Mouse (Mus musculus) brain, adult 2 months (tissue): ENCODE results near the gene Med23.

Experiments
- DNase-seq: peaks from one replicate; pipeline ENCODE4 v3.0.0; 2011; ENCODE audit warnings: low read depth, low spot score

The Med23 gene

GRCm38 (mm10) chr10:24869760-24870290, at the start of gene Med23:
Gene Med23, plus strand, starts transcription at chr10:24869986.
- peak; percentile 99 for DNase-seq

GRCm38 (mm10) chr10:24821990-24822676, 47.7 kb upstream of the Med23 start:
- no peak for DNase-seq

- DNase-seq: no peak
Measured at GRCm38 (mm10) chr10:24822842-24823241, 46.9 kb upstream of the Med23 start.

- DNase-seq: no peak
Measured at GRCm38 (mm10) chr10:24823265-24823664, 46.5 kb upstream of the Med23 start.

- no peak for DNase-seq
Measured at GRCm38 (mm10) chr10:24823697-24824535, 45.9 kb upstream of the Med23 start.

- no peak for DNase-seq
Measured at GRCm38 (mm10) chr10:24824621-24825020, 45.2 kb upstream of the Med23 start.

- no peak for DNase-seq
Measured at GRCm38 (mm10) chr10:24825456-24826081, 44.2 kb upstream of the Med23 start.

GRCm38 (mm10) chr10:24826130-24826529, 43.7 kb upstream of the Med23 start:
- DNase-seq: peak; percentile 16

- no peak for DNase-seq
Measured at GRCm38 (mm10) chr10:24828136-24828535, 41.6 kb upstream of the Med23 start.

- DNase-seq: no peak
Measured at GRCm38 (mm10) chr10:24830448-24830847, 39.3 kb upstream of the Med23 start.

- DNase-seq: no peak
Measured at GRCm38 (mm10) chr10:24831377-24832095, 38.2 kb upstream of the Med23 start.

GRCm38 (mm10) chr10:24832306-24832705, 37.5 kb upstream of the Med23 start:
- no peak for DNase-seq

- no peak for DNase-seq
Measured at GRCm38 (mm10) chr10:24834634-24835371, 35.0 kb upstream of the Med23 start.

GRCm38 (mm10) chr10:24835702-24836342, 34.0 kb upstream of the Med23 start:
- peak; percentile 21 for DNase-seq

GRCm38 (mm10) chr10:24836366-24837038, 33.3 kb upstream of the Med23 start:
- DNase-seq: no peak

- DNase-seq: no peak
Measured at GRCm38 (mm10) chr10:24840795-24841194, 29.0 kb upstream of the Med23 start.

GRCm38 (mm10) chr10:24841998-24842397, 27.8 kb upstream of the Med23 start:
- DNase-seq: no peak

- DNase-seq: no peak
Measured at GRCm38 (mm10) chr10:24842676-24843075, 27.1 kb upstream of the Med23 start, which contains the start of gene Enpp3. Gene Enpp3, minus strand, starts transcription at chr10:24842823.

- no peak for DNase-seq
Measured at GRCm38 (mm10) chr10:24863146-24863545, 6.6 kb upstream of the Med23 start.

- no peak for DNase-seq
Measured at GRCm38 (mm10) chr10:24864434-24864833, 5.4 kb upstream of the Med23 start.
